Mouse (Mus musculus) heart, postnatal 25 days (tissue): Measurements from ENCODE around the gene Gm13088. TPM values are rescaled to one million over a fixed set of nuclear protein-coding genes. Genes with fewer than 3 reads are reported as not detected.
"Not testable (repeated sequence)": the region's sequence is repeated elsewhere in the genome, so short reads cannot be mapped to it uniquely, and the experiment has no call there.

Experiments
- DNase-seq: peaks from one replicate; pipeline ENCODE4 v3.0.0; 2022; ENCODE audit warnings: low spot score
- intact Hi-C: fragments of 180-260 bp; cut with DNase I; formaldehyde crosslinking; loops from one replicate; pipeline ENCODE4 v1.15.1; 2025
- total RNA-seq, 2 experiments: library from RNA; stranded (reverse); gene quantifications; 2 replicates each; pipeline ENCODE4 v1.2.3; 2021

Gm13088 gene
- not detected for total RNA-seq

GRCm38 (mm10) chr4:143657146-143657545 lies at the start of gene Gm13088:
Gene Gm13088, minus strand, starts transcription at chr4:143657246.
- DNase-seq, intact Hi-C loops: not testable (repeated sequence)

- DNase-seq: no peak
- intact Hi-C loops: no loop called here
These were observed 45.6 kb upstream of the Gm13088 start, which contains the start of gene Gm13089 for GRCm38 (mm10) chr4:143702611-143703010. Gene Gm13089, minus strand, starts transcription at chr4:143702711.

- intact Hi-C loops: loop anchor here (5.0 kb wide), 1 partner anchor 274 kb away; no protein-coding TSS in a partner anchor
- DNase-seq: not testable (repeated sequence)
These were observed 38.9 kb downstream of the Gm13088 start for GRCm38 (mm10) chr4:143618101-143618500.

GRCm38 (mm10) chr4:143614703-143615102 lies 42.3 kb downstream of the Gm13088 start, which contains the start of gene Gm13083:
Gene Gm13083, plus strand, starts transcription at chr4:143615003.
- DNase-seq: not testable (repeated sequence)
- intact Hi-C loops: loop anchor here (5.0 kb wide), 1 partner anchor 278 kb away; no protein-coding TSS in a partner anchor

- DNase-seq, intact Hi-C loops: not testable (repeated sequence)
These were observed 45.1 kb downstream of the Gm13088 start for GRCm38 (mm10) chr4:143611927-143612326.

Other genes with a start within 250 kb of the Gm13088 start
- gene Pramef8, start 244.8 kb downstream of the Gm13088 start, total RNA-seq: 1 to 10 TPM; 9.1 to 9.3 TPM
- not detected for gene Oog4, start 206.9 kb downstream of the Gm13088 start, total RNA-seq
- not detected for gene Gm13043, start 145.9 kb downstream of the Gm13088 start, total RNA-seq
- not detected for gene Gm13040, start 121.3 kb downstream of the Gm13088 start, total RNA-seq
- not detected for gene BC080695, start 105.5 kb downstream of the Gm13088 start, total RNA-seq
- not detected for gene Gm13057, start 105.5 kb downstream of the Gm13088 start, total RNA-seq
- gene Gm13083, start 42.2 kb downstream of the Gm13088 start, total RNA-seq: not detected
- gene Gm13089, start 45.5 kb upstream of the Gm13088 start, total RNA-seq: not detected
- not detected for gene Gm13078, start 62.2 kb upstream of the Gm13088 start, total RNA-seq
- not detected for gene Gm13023, start 132.1 kb upstream of the Gm13088 start, total RNA-seq
- not detected for gene Gm13084, start 158.8 kb upstream of the Gm13088 start, total RNA-seq
- gene Gm13103, start 189.3 kb upstream of the Gm13088 start, total RNA-seq: not detected
- not detected for gene Pramef6, start 243.1 kb upstream of the Gm13088 start, total RNA-seq